Mouse (Mus musculus): Measurements from ENCODE around the gene Ntrk3. TPM values are rescaled to one million over a fixed set of nuclear protein-coding genes. Genes with fewer than 3 reads are reported as not detected.
A peak's percentile ranks its signal among the peaks of the same experiment; 100 is the strongest.

The Ntrk3 gene
- polyA plus RNA-seq, 1 experiment from 2014 or later: 21.1 TPM

GRCm38 (mm10) chr7:78397215-78397614 lies 340.6 kb downstream of the Ntrk3 start:
- Histone ChIP-seq H3K27me3 (no peaks in the 10 kb centered on the region), H3K9ac (no peak overlapping the region), H3K4me1 (replicated peaks) (peaks cover 3% of the 10 kb centered on the region; the same call in 1 of the 2 replicates), H3K27ac (no peak overlapping the region), H3K4me2 (no peak overlapping the region), H3K4me3 (no peak overlapping the region), H3K9me3 (peaks cover 5% of the 10 kb centered on the region; the same call in 1 of the 2 replicates), H3K36me3 (no peaks in the 10 kb centered on the region)
- 89% methylated on average over 4 of the region's 4 CpGs for WGBS
- no peak for ATAC-seq (ENCODE audit: low FRiP score)

GRCm38 (mm10) chr7:78390019-78390418 lies 347.8 kb downstream of the Ntrk3 start:
- Histone ChIP-seq H3K9ac (no peak overlapping the region), H3K4me2 (no peak overlapping the region), H3K36me3 (no peaks in the 10 kb centered on the region), H3K4me3 (no peak overlapping the region), H3K4me1 (replicated peaks) (no peaks in the 10 kb centered on the region), H3K9me3 (peaks cover 5% of the 10 kb centered on the region; the same call in 1 of the 2 replicates), H3K27ac (no peak overlapping the region), H3K27me3 (no peaks in the 10 kb centered on the region)
- ATAC-seq (ENCODE audit: low FRiP score): no peak
- WGBS: 97% methylated on average over 3 of the region's 3 CpGs

GRCm38 (mm10) chr7:78388101-78388500 lies 349.7 kb downstream of the Ntrk3 start:
- no peaks in the 10 kb centered on the region for H3K27me3 ChIP-seq
- no peak overlapping the region for H3K9ac ChIP-seq
- H3K4me2 ChIP-seq: no peak overlapping the region
- no peaks in the 10 kb centered on the region for H3K36me3 ChIP-seq
- no peaks in the 10 kb centered on the region for H3K9me3 ChIP-seq
- H3K4me3 ChIP-seq: no peak overlapping the region
- no peaks in the 10 kb centered on the region for H3K4me1 ChIP-seq (replicated peaks)
- H3K27ac ChIP-seq: no peak overlapping the region
- 63% methylated on average over 5 of the region's 5 CpGs for WGBS
- ATAC-seq (ENCODE audit: low FRiP score): no peak

- 74% methylated on average over 1 of the region's 1 CpGs for WGBS
- H3K4me1 ChIP-seq (replicated peaks): no peaks in the 10 kb centered on the region
- no peak overlapping the region for H3K9ac ChIP-seq
- H3K27ac ChIP-seq: no peak overlapping the region
- H3K27me3 ChIP-seq: no peaks in the 10 kb centered on the region
- no peaks in the 10 kb centered on the region for H3K36me3 ChIP-seq
- no peak overlapping the region for H3K4me2 ChIP-seq
- H3K4me3 ChIP-seq: no peak overlapping the region
- no peaks in the 10 kb centered on the region for H3K9me3 ChIP-seq
- no peak for ATAC-seq (ENCODE audit: low FRiP score)
These were observed 351.8 kb downstream of the Ntrk3 start for GRCm38 (mm10) chr7:78385971-78386370.

GRCm38 (mm10) chr7:78384111-78384510 lies 353.7 kb downstream of the Ntrk3 start:
- Histone ChIP-seq H3K36me3 (no peaks in the 10 kb centered on the region), H3K4me2 (no peak overlapping the region), H3K9ac (no peak overlapping the region), H3K27ac (no peak overlapping the region), H3K4me1 (replicated peaks) (no peaks in the 10 kb centered on the region), H3K9me3 (no peaks in the 10 kb centered on the region), H3K27me3 (no peaks in the 10 kb centered on the region), H3K4me3 (no peak overlapping the region)
- ATAC-seq (ENCODE audit: low FRiP score): no peak

- no peak overlapping the region for H3K9ac ChIP-seq
- no peaks in the 10 kb centered on the region for H3K36me3 ChIP-seq
- no peak overlapping the region for H3K27ac ChIP-seq
- no peaks in the 10 kb centered on the region for H3K4me1 ChIP-seq (replicated peaks)
- no peak for ATAC-seq (ENCODE audit: low FRiP score)
- H3K4me3 ChIP-seq: no peak overlapping the region
- H3K4me2 ChIP-seq: no peak overlapping the region
- no peaks in the 10 kb centered on the region for H3K27me3 ChIP-seq
- H3K9me3 ChIP-seq: no peaks in the 10 kb centered on the region
- WGBS: 32% methylated on average over 1 of the region's 1 CpGs
These were observed 355.7 kb downstream of the Ntrk3 start for GRCm38 (mm10) chr7:78382126-78382525.

- H3K27me3 ChIP-seq: no peaks in the 10 kb centered on the region
- 93% methylated on average over 5 of the region's 5 CpGs for WGBS
- H3K4me1 ChIP-seq (replicated peaks): no peaks in the 10 kb centered on the region
- no peaks in the 10 kb centered on the region for H3K36me3 ChIP-seq
- H3K9ac ChIP-seq: no peak overlapping the region
- H3K9me3 ChIP-seq: no peaks in the 10 kb centered on the region
- no peak overlapping the region for H3K4me2 ChIP-seq
- no peak for ATAC-seq (ENCODE audit: low FRiP score)
- H3K27ac ChIP-seq: no peak overlapping the region
- no peak overlapping the region for H3K4me3 ChIP-seq
These were observed 358.0 kb downstream of the Ntrk3 start for GRCm38 (mm10) chr7:78379784-78380183.

- WGBS: 88% methylated on average over 2 of the region's 2 CpGs
- Histone ChIP-seq H3K4me1 (replicated peaks) (no peaks in the 10 kb centered on the region), H3K36me3 (0 out of 2 replicates have a peak, but pooled peaks cover 2% of the 10 kb centered on the region), H3K4me3 (no peak overlapping the region), H3K9ac (no peak overlapping the region), H3K4me2 (no peak overlapping the region), H3K9me3 (no peaks in the 10 kb centered on the region), H3K27ac (no peak overlapping the region), H3K27me3 (no peaks in the 10 kb centered on the region)
- no peak for ATAC-seq (ENCODE audit: low FRiP score)
These were observed 359.5 kb downstream of the Ntrk3 start for GRCm38 (mm10) chr7:78378306-78378705.

GRCm38 (mm10) chr7:78376875-78377274 lies 360.9 kb downstream of the Ntrk3 start:
- H3K27me3 ChIP-seq: no peaks in the 10 kb centered on the region
- no peak overlapping the region for H3K27ac ChIP-seq
- no peak overlapping the region for H3K9ac ChIP-seq
- H3K9me3 ChIP-seq: no peaks in the 10 kb centered on the region
- 0 out of 2 replicates have a peak, but pooled peaks cover 2% of the 10 kb centered on the region for H3K36me3 ChIP-seq
- no peaks in the 10 kb centered on the region for H3K4me1 ChIP-seq (replicated peaks)
- no peak for ATAC-seq (ENCODE audit: low FRiP score)
- H3K4me2 ChIP-seq: no peak overlapping the region
- no peak overlapping the region for H3K4me3 ChIP-seq
- WGBS: 86% methylated on average over 4 of the region's 4 CpGs

GRCm38 (mm10) chr7:78361341-78362309 lies 376.2 kb downstream of the Ntrk3 start:
- Histone ChIP-seq H3K36me3 (no peaks in the 10 kb centered on the region), H3K4me1 (replicated peaks) (peaks cover 41% of the 10 kb centered on the region), H3K27ac (peak overlapping the region; percentile 85), H3K27me3 (no peaks in the 10 kb centered on the region), H3K4me2 (no peak overlapping the region), H3K9ac (no peak overlapping the region), H3K9me3 (no peaks in the 10 kb centered on the region), H3K4me3 (no peak overlapping the region)
- WGBS: 58% methylated on average over 8 of the region's 8 CpGs
- peak; percentile 45 for ATAC-seq (ENCODE audit: low FRiP score)

GRCm38 (mm10) chr7:78347464-78347863 lies 390.3 kb downstream of the Ntrk3 start:
- H3K27ac ChIP-seq: 0 out of 2 replicates have a peak overlapping the region, but pooled peaks have one; percentile 3
- no peak overlapping the region for H3K4me3 ChIP-seq
- 0 out of 2 replicates have a peak, but pooled peaks cover 4% of the 10 kb centered on the region for H3K36me3 ChIP-seq
- 70% methylated on average over 5 of the region's 5 CpGs for WGBS
- no peak overlapping the region for H3K4me2 ChIP-seq
- no peaks in the 10 kb centered on the region for H3K4me1 ChIP-seq (replicated peaks)
- no peaks in the 10 kb centered on the region for H3K27me3 ChIP-seq
- H3K9ac ChIP-seq: no peak overlapping the region
- no peak for ATAC-seq (ENCODE audit: low FRiP score)
- no peaks in the 10 kb centered on the region for H3K9me3 ChIP-seq

GRCm38 (mm10) chr7:78333422-78333821 lies 404.4 kb downstream of the Ntrk3 start:
- Histone ChIP-seq H3K27me3 (no peaks in the 10 kb centered on the region), H3K27ac (no peak overlapping the region), H3K4me1 (replicated peaks) (no peaks in the 10 kb centered on the region), H3K4me3 (no peak overlapping the region), H3K4me2 (no peak overlapping the region), H3K36me3 (0 out of 2 replicates have a peak, but pooled peaks cover 3% of the 10 kb centered on the region), H3K9me3 (no peaks in the 10 kb centered on the region), H3K9ac (no peak overlapping the region)
- ATAC-seq (ENCODE audit: low FRiP score): no peak

GRCm38 (mm10) chr7:78328301-78328700 lies 409.5 kb downstream of the Ntrk3 start:
- ATAC-seq (ENCODE audit: low FRiP score): no peak
- no peaks in the 10 kb centered on the region for H3K4me1 ChIP-seq (replicated peaks)
- H3K9ac ChIP-seq: no peak overlapping the region
- H3K9me3 ChIP-seq: no peaks in the 10 kb centered on the region
- no peak overlapping the region for H3K27ac ChIP-seq
- no peaks in the 10 kb centered on the region for H3K27me3 ChIP-seq
- no peak overlapping the region for H3K4me2 ChIP-seq
- no peak overlapping the region for H3K4me3 ChIP-seq
- no peaks in the 10 kb centered on the region for H3K36me3 ChIP-seq
- 92% methylated on average over 2 of the region's 2 CpGs for WGBS
